Mouse (Mus musculus) heart, postnatal 36 days (tissue): ENCODE data around the gene Sgms1. TPM values are rescaled to one million over a fixed set of nuclear protein-coding genes. Genes with fewer than 3 reads are reported as not detected.

ENCODE experiments used
- DNase-seq, 2 experiments: peaks; one replicate each; pipeline ENCODE4 v3.0.0; 2021 to 2022
- intact Hi-C: fragments of 180-260 bp; cut with DNase I; formaldehyde crosslinking; loops from one replicate; pipeline ENCODE4 v1.15.1; 2025
- total RNA-seq, 2 experiments: library from RNA; stranded (reverse); gene quantifications; 2 replicates each; pipeline ENCODE4 v1.2.3; 2021

Gene Sgms1
- total RNA-seq, 2 experiments from 2014 or later: 60.2 to 76.0 TPM

DNA sequence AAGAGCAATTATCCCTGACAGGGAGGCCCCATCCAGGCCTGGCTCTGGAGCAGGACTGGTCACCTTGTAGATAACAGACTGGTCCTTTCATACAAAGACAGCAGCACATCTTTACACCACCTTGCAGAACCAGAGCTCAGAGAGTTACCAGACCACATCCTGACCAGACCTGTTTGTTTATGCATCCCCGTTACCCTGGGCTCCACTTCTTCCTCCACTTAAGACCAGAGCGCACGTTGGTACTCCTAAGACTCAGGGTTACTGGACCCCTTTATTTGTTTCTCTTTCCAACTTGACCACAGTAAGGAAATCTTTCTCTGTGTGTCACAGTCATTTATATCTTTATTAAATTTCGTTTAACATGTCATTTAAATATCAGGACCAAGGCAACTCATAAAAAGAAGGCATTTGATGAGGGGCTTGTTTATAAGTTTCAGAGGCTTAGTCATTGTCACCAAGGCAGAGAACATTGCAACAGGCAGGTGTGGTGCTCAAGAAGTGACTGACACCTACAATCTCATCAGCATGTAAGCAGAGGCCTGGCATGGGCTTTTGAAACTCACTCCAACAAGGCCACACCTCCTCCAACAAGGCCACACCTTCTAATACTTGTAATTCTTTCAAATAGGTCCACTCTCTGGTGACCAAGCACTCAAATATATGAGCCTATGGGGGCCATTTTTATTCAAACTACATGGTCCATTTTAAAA, 132.7 kb downstream of the Sgms1 start:
- no peak for DNase-seq

DNA sequence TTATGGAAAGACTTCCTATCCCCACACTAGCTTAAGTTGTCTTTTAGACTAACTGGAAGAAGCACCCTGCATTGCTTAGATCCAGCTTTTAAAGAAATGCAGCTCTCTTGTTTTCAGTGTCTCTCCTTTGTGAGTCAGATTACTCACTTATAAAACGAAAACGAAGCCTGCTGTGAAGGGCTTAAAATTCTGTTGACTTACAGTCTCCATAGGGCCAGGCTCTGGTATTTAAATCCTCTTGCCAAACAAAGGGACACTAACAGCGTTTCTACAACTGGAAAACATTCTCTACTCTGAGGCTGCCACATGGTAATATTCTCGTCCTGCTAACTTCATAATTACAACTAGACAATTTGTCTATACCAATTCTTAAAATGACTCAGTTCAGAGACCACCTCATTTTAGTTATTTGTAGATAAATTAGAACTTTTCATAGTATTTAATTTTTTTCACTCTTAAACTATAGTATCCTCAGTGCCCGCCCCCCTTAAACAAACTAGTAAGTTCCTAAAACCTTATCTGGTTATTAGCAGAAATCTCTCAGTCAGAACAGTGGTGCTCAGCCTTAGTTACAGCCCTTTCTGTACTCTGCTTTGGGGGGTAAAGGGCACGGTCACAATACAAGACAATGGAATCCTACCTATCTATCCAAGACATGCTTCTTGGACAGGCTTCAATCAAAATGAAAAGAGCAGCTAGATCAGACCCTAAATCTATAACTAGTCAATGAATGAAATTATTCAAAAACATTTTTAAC, 133.9 kb downstream of the Sgms1 start:
- no peak for DNase-seq
- intact Hi-C loops: loop anchor here (5.0 kb wide), 1 partner anchor 47 kb away; no protein-coding TSS in a partner anchor

More for the DNA sequence above, 132.7 kb downstream of the Sgms1 start:
- intact Hi-C loops: loop anchor here (5.0 kb wide), 1 partner anchor 45 kb away; no protein-coding TSS in a partner anchor

GRCm38 (mm10) chr19:32254739-32255344, 134.7 kb downstream of the Sgms1 start:
- no peak for DNase-seq
- intact Hi-C loops: loop anchor here (5.0 kb wide), 1 partner anchor 47 kb away; no protein-coding TSS in a partner anchor

DNA sequence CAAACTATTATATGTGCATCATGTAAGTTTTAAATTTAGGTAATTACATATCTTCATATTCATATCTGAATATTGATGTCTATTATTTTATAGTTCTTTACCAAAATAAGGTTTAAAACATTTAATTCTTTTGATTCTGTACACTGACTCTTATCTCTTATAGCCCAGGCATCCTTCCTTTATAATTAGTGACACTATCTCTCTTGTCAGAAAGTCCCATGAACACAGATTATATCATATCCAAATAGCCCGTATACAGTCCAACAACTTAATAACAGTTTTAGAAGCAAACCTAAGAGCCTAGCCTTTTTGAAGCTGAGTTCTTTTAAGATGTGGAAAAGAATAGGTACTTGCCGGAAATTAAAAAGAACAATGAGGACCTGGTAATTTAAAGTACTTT, 135.3 kb downstream of the Sgms1 start:
- no peak for DNase-seq
- intact Hi-C loops: no loop called here

- no peak for DNase-seq
- intact Hi-C loops: no loop called here
Observed at GRCm38 (mm10) chr19:32252987-32253386, 136.5 kb downstream of the Sgms1 start.

DNA sequence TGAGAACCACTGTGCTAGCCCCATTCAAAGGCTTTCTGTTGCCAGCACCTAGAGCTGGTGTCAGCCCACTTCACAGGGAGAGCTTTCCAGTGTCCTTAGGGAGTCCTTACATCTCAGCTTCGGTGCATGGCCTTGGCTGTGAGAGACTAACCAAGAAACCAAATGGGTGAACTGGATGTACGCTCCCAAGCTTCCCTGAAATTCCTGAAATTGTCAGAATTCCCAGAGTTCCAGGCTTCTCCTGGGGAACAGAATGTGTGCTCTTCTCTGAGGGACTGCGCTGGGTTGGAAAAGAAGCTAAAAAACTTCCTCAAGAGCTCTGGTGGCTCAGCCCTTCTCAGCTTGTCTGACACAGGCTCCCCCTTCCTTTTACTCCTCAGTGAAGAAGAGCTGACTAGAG, 137.1 kb downstream of the Sgms1 start:
- intact Hi-C loops: no loop called here
- DNase-seq: no peak

- DNase-seq: no peak
- intact Hi-C loops: no loop called here
Observed at GRCm38 (mm10) chr19:32249181-32250130, 140.1 kb downstream of the Sgms1 start.

GRCm38 (mm10) chr19:32244881-32245280, 144.6 kb downstream of the Sgms1 start:
- intact Hi-C loops: no loop called here
- DNase-seq: no peak

DNA sequence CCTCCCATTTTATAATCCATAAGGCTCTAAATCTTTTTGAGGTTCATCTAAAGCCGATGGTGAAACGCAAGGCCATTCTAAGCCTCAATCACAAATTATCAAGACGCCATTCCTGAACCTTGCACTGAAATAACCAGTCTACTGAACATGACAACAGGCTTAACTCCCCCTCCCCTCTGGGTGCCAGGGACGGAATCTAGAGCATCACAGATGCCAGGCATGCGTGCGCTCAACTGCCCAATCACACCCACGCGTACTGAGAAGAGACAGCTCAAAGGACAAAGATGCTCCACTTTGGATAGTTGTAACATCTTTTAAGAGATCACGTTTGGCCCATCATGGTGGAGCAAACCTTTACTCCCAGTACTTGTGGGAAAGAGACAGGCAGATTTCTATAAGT, 146.3 kb downstream of the Sgms1 start:
- intact Hi-C loops: no loop called here
- no peak for DNase-seq

GRCm38 (mm10) chr19:32242153-32242552, 147.4 kb downstream of the Sgms1 start:
- intact Hi-C loops: no loop called here
- no peak for DNase-seq

GRCm38 (mm10) chr19:32240417-32240990, 149.0 kb downstream of the Sgms1 start:
- DNase-seq: no peak
- intact Hi-C loops: no loop called here

DNA sequence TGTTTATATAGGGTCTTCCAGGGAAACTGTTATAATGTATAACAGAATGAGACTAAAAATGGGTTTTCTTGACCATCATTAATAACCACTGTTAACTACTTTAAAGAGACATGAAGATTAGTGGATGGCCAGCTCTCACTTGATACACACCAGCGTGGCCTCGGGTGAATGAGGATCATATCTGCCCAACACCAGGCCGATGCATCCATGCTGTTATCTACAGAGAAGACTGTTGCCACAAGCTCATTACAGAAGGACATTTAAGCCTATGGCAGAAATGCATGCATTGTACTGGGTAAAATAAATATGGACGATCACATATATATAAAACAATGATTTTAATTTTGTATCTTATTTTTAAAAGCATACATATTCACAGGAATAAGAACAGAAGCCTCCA, 149.6 kb downstream of the Sgms1 start:
- intact Hi-C loops: no loop called here
- no peak for DNase-seq

GRCm38 (mm10) chr19:32239459-32239792, 150.1 kb downstream of the Sgms1 start:
- intact Hi-C loops: no loop called here
- DNase-seq: no peak

GRCm38 (mm10) chr19:32238722-32239458, 150.6 kb downstream of the Sgms1 start:
- DNase-seq: no peak
- intact Hi-C loops: no loop called here

DNA sequence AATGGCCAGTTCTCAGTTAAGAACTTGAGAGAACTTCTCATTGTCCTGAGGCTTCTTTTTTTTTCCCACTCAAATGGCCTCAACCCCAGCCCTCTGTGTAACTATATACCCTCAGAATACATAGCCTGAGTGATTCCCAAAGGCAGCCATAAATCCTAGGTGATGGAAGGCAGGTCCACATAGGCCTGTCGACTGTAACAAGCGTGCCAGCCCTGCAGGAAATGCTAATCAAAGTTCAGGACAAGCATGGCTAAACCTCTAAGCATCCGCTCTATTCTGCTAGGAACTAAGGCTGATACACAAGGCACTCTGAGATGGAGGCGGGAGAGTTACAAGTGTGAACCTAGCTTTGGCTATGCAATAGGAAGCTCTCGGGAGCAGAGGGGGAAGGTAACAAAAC, 151.8 kb downstream of the Sgms1 start:
- DNase-seq: no peak
- intact Hi-C loops: no loop called here

DNA sequence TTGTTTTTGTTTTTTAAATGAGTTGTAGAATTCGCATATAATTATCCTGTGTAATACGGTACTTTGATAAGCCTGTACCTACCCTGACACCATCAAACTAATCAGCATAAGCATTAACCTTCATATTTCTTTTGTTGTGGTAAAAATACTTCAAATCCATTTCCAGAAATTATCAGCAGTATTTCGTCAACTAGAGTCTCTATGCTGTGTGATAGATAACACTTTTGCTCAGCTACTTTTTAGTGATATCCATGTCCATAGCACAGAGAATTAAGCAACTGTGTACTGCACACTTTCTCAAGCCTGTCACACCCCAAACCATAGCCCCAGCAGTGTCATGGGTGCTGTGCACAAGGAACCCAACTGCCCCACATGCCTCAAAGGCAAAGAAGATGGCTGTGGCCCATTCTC, 152.3 kb downstream of the Sgms1 start:
- intact Hi-C loops: no loop called here
- no peak for DNase-seq

DNA sequence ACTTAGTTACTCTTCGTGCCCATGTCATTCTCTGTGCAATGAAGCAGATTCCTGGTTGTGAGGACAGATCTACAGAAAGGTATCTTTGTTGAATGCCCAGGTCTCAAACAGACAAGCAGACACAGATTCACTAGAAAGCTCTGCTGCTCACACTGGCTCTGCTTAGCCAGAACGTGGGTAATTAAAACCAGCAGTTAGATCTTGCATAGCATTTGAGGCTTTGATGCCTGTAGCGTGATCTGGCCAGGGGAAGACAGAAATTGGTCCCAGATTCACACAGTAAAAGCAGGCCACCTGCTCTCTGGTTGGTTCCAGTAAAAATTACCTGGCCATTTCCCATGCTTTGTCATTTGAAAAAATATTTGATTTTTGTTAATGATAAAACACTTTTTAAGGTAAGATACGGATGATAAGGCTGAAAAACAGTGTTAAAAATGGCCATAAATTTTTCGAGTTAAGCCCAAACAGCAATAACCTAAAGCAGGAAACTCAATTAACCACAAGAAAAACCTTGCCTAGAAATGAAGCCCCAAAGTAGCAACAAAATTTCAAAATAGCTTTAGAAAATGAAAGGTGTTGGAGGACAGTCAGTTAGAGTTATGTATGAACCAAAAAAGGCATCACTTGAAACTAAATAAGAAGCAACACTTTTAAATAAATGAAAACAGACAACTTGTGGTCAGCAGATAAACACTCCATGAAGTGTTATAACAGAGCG, 154.6 kb downstream of the Sgms1 start:
- intact Hi-C loops: no loop called here
- no peak for DNase-seq

- DNase-seq: no peak
Observed at GRCm38 (mm10) chr19:32231292-32231691, 158.2 kb downstream of the Sgms1 start.

GRCm38 (mm10) chr19:32230798-32231197, 158.7 kb downstream of the Sgms1 start:
- intact Hi-C loops: no loop called here

More at GRCm38 (mm10) chr19:32231292-32231691, 158.2 kb downstream of the Sgms1 start:
- intact Hi-C loops: no loop called here

More at GRCm38 (mm10) chr19:32230798-32231197, 158.7 kb downstream of the Sgms1 start:
- no peak for DNase-seq
